ENCODE assay signal across 21 mouse cellular contexts in genomic region chr14:123232630-123233206, GRCm38 (mm10).
"Had no signal": no experiment of that assay in that cellular context is flagged by ENCODE, and none has a peak within 500 bp of the region (broad histone marks: within the 10 kb centered on the region; RNA-seq: fewer than 3 reads in every experiment).

No protein-coding gene starts in this region.

- DNase-seq: lung, adult 18-20 months; lung, embryonic 14.5 days; lung, postnatal 10 days; lung, postnatal 4 days; midbrain, embryonic 14.5 days; retina, postnatal 1 day; right cerebral cortex, postnatal 14 days; right cerebral cortex, postnatal 4 days; spleen, adult 18-20 months; thymus, adult 18-20 months; thymus, postnatal 14 days; thymus, postnatal 4 days had no signal

- H3K36me3 ChIP-seq: midbrain, embryonic 10.5 days; midbrain, embryonic 12.5 days; neural tube, embryonic 13.5 days; neural tube, embryonic 15.5 days; stomach, embryonic 15.5 days had no signal

- H3K27ac ChIP-seq: liver, embryonic 14.5 days; midbrain, embryonic 10.5 days; midbrain, embryonic 12.5 days; neural tube, embryonic 13.5 days; neural tube, embryonic 15.5 days; stomach, embryonic 15.5 days; stomach, postnatal 0 days had no signal

- ATAC-seq: midbrain, embryonic 16.5 days had no signal

- H3K9ac ChIP-seq: liver, embryonic 14.5 days; lung, embryonic 14.5 days; midbrain, embryonic 12.5 days; neural tube, embryonic 13.5 days; neural tube, embryonic 15.5 days; stomach, embryonic 15.5 days had no signal

- H3K4me1 ChIP-seq: midbrain, embryonic 10.5 days; midbrain, embryonic 12.5 days; neural tube, embryonic 13.5 days; stomach, embryonic 15.5 days had no signal

- H3K4me2 ChIP-seq: lung, embryonic 14.5 days; midbrain, embryonic 12.5 days; neural tube, embryonic 13.5 days; neural tube, embryonic 15.5 days; stomach, embryonic 15.5 days had no signal

- H3K27me3 ChIP-seq: midbrain, embryonic 12.5 days; neural tube, embryonic 13.5 days; neural tube, embryonic 15.5 days; stomach, embryonic 15.5 days had no signal

- H3K9me3 ChIP-seq: midbrain, embryonic 10.5 days; midbrain, embryonic 12.5 days; neural tube, embryonic 13.5 days; neural tube, embryonic 15.5 days; stomach, embryonic 15.5 days had no signal

- H3K4me3 ChIP-seq: midbrain, embryonic 10.5 days; midbrain, embryonic 12.5 days; myocyte; neural tube, embryonic 13.5 days; neural tube, embryonic 15.5 days; stomach, embryonic 15.5 days had no signal
